Mouse (Mus musculus) heart, adult 2 months (tissue): ENCODE data around the gene Pla2g4d.

Source experiments
- CTCF ChIP-seq: fragments of 200-600 bp; IDR thresholded peaks from 2 replicates; pipeline ENCODE4 v1.8.1; 2022; ENCODE audit warnings: antibody characterized with exemption, mild to moderate bottlenecking, moderate library complexity
- EP300 ChIP-seq: fragments of 200-500 bp; IDR thresholded peaks from 2 replicates; pipeline ENCODE4 v1.6.1; 2011; ENCODE audit warnings: low read depth, low read length, control low read depth; ENCODE audit not compliant: insufficient read depth

DNA sequence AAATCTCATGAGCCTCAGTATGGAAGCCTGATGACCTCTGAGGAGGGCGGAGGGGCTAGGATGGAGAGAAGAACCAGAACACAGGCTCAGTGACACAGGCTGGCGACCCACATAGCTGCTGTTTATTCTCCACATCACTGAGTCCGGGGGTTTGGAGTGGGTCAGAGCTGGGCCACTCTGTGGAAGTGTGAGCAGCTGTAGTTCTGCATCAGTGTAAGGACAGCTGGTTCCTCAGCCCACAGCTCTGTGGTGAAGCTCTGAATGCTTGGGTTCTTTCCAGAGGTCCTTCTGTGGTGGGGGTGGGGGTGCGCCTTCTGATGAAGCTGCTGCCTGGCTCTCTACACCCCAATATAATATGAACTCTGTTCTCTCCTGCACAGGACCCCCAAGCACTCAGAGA, 10.9 kb upstream of the Pla2g4d start:
- TF ChIP-seq CTCF, result no peak
- no peak for TF ChIP-seq EP300
